Mouse (Mus musculus): ENCODE measurements around the gene Grcc10.

GRCm38 (mm10) chr6:124790121-124790520 lies 48.9 kb upstream of the Grcc10 start:
- TF ChIP-seq CTCF (IDR thresholded peaks at IDR 0.05; ENCODE audit: borderline replicate concordance, insufficient read depth, low read depth, low read length) (no peak), POLR2A (IDR thresholded peaks at IDR 0.05; ENCODE audit: borderline replicate concordance, insufficient read depth, low read length) (no peak)

Measured in cerebellum, adult 2 months (tissue).